Mouse (Mus musculus): ENCODE results near the gene Trmt61a.
A peak's percentile ranks its signal among the peaks of the same experiment; 100 is the strongest.
"Not testable (repeated sequence)": the region's sequence is repeated elsewhere in the genome, so short reads cannot be mapped to it uniquely, and the experiment has no call there.

Gene Trmt61a

DNA sequence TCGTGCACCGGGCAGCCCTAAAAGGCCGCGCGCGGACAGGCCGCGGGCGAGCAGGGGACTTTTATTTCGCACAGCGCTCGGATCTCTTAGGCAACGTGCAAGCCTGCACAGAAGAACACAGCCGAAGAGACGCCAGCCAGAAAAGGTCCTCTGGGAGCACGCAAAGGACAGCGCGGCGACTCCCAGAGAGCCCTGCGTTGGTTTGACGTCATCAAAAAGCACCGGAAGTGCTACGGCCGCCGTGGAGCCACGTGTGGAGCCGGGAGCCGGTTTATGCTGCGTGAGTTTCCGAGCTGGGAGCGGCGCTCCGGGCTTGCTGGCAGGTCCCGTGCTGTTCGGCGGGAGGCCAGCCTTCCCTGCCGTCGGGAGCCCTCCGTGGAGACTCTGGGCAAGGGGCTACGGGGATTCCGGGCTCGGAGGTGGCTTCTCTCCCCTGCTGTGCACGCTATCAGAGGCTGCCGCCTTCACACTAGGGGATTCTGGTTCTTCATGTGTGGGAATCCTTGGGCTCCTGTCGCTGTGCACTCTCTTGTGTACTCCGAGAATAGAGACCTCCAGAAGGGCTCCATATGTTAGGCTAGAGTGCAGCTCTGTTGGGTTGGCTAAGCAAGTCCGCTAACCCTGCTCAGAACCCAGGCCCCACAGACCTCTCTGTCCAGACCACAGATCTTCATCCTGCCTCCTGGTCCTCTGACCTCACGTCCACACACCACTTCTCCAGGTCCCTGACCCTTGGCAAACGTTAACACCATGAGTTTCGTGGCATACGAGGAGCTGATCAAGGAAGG, at the start of gene Trmt61a:
Trmt61a (plus strand) TSS at position 224 of the 788 bp plus-strand sequence.
- peak; percentile 86 to 87 for DNase-seq (ENCODE audit: low spot score in 2 of 2)

DNA sequence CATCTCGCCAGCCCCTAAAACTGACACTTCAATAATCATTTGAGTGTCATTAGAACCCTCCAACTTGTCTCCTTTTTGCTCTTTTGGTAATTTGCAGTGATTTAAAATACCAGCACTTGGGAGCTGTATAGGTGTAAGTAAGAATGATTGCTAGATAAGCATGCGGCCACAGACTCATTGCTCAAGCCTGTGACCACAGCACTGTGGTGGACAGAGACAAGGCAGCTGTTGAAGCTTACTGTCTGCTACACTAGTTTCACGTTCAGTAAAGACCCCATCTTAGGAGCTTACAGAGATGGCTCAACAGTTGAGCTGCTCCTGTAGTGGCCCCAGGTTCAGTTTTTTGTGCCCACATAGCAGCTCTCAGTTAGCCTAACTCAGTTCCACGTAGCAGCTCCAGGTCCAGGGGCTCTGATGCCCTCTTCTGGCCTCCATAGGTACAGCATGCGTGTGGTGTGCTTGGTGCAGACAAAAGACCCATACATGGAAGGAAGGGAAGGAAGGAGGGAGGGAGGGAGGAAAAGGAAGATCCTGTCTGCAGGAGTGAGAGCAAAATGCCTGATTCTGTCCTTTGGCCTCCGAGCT, 29.8 kb upstream of the Trmt61a start:
- peak in 1 of 2 experiments; percentile 71 for DNase-seq (ENCODE audit: low spot score in 2 of 2)

- no peak for DNase-seq (ENCODE audit: low spot score in 2 of 2)
Observed at GRCm38 (mm10) chr12:111652953-111653352, 25.0 kb upstream of the Trmt61a start.

DNA sequence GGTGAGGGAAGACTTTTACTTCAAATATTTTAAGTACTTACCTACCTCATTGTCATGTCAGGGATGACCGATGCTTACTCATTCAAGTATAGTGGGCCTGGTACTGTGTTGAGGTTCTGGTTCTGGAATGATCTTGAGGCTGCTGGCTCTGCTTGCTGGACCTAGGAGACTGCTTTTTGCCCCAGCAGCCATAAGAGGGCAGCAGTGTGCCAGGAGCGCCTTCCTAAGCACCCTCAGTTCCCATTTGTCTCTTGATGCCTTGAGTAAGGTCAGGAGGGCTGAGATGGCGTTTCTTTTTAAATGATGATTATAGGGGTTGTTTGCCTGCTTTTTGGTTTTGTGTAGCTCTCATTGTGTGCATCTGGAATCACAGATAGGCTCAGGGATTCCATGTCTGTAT, 24.5 kb upstream of the Trmt61a start:
- DNase-seq (ENCODE audit: low spot score in 2 of 2), result peak in 1 of 2 experiments; percentile 62

DNA sequence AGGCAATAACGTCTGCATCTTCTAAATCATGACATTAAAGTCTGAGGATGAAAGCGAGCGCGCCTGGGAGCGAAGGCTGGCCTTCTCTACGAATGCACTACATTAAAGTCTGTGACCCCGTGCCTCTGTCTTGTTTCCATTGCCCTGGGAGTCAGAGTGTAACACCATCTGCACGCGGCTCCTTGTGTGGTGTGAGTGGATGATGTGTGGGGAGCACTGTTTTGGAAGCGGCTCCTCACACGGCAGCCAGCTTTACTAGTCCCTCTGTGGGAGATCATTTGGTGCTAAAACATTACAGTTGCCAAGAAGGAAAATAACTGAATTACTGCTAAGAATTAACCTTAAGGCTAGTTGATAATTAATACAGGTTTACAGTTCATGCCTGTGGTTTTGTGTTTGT, 22.2 kb upstream of the Trmt61a start:
- no peak for DNase-seq (ENCODE audit: low spot score in 2 of 2)

DNA sequence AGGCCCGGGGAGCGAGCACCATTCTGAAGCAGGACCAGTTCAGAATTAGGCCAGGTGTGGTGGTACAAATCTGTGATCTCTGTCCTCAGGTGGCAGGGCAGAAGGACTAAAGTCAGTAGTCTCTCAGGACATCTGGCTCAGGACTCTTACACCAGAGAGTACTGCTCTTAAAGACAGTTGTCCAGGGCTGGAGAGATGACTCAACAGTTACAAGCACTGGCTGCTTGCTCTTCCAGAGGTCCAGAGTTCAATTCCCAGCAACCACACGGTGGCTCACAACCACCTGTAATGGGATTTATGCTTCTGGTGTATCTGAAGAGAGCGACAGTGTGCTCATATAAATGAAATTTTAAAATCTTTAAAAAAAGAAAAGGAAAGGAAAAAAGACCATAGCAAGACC, 18.6 kb upstream of the Trmt61a start:
- no peak for DNase-seq (ENCODE audit: low spot score in 2 of 2)

GRCm38 (mm10) chr12:111660628-111661027, 17.3 kb upstream of the Trmt61a start:
- DNase-seq (ENCODE audit: low spot score in 2 of 2), result no peak

DNA sequence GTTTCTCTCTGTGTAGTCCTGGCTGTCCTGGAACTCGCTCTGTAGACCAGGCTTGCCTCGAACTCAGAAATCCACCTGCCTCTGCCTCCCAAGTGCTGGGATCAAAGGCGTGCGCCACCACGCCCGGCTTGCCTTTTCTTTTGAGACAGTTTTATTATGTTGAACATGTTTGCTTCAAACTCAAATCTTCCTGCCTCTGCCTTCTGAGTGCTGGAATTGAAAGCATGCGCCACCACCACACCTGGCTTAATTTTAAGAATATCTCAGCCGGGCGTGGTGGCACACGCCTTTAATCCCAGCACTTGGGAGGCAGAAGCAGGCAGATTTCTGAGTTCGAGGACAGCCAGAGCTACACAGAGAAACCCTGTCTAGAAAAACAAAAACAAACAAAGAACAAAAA, 16.4 kb upstream of the Trmt61a start:
- DNase-seq (ENCODE audit: low spot score in 2 of 2), result not testable (repeated sequence)

- DNase-seq (ENCODE audit: low spot score in 2 of 2), result no peak
Observed at GRCm38 (mm10) chr12:111663228-111664143, 14.4 kb upstream of the Trmt61a start.

DNA sequence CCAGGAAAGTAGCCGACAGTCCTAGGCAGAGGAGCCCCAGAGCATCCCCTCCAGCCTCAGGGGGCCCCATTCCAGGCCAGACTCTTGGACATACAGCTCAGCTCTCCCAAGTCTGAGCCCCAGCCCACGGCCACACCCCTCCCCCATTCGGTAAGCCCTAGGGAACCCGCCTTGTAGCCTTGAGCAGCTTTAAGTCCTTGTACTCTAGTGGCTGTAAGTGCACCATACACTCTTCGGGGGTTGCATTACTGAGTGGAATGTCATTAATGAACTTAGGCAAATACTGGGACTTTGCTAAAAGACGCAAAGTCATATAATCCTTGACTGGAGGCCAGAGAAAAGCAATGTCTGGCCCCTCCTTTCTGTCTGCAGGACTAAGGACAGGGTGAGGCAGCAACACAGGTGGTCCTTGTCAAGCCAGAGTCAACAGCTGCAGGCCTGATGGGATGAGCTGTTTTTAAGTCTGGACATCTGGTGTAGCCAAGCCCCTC, 13.7 kb upstream of the Trmt61a start:
- DNase-seq (ENCODE audit: low spot score in 2 of 2), result no peak

DNA sequence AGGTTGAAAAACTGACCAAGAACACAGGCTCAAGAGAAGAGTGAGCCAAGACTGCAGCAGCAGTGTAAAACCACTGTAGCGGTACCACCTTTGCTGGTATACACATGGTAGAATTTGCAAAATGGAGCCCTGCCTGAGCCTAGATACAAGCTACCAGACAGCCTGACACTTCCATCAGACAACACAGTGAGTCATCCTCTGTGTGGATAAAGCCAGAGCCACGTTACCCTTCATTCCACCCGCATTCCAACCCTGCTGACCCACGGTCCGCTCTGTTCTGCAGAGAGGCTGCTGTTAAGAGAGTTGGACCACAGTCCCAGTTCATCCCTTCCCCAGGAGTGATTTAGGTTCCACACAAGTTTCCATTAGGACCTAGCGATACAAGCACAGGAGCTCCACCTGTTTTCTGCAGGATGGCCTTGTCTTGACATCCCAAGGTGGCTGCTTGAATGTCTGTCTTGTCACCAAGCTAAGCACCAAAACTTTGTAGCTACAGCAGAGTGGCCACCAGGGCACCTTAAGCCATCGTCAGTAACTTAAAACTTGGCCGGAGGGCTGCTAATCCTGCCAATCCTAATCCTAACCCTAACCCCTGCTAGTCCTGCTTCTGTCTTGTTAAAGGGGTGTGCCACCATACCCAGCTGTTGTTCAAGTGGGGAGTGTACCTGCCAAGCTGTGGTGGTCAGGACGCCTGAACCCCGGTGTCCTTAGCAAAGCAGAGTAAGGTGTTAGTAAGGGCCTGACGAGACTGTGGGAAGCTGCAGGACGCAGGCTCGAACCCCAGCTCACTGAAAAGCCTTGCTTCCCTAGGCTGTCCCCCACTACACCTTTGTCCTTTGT, 12.6 kb upstream of the Trmt61a start:
- DNase-seq (ENCODE audit: low spot score in 2 of 2), result no peak

DNA sequence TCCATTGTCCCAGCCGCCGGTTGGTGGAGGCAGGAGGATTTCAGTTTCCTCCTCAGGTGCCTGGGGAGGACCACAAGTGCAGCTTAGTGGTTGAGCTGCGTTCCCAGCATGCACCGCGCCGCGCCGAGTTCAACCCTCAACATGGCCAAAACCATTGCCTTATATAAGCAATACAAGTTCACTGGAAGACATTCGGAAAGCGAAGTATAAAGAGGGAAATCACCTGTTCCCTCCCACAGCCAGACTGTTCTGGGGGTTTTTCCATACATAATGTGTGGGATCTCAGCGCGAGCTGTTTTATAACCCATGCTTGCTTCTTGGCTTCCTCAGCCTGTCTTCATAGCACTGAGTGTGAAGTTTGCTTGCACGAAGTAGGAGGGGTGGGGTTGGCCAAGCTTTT, 11.5 kb upstream of the Trmt61a start:
- peak; percentile 81 to 87 for DNase-seq (ENCODE audit: low spot score in 2 of 2)

- no peak for DNase-seq (ENCODE audit: low spot score in 2 of 2)
Observed at GRCm38 (mm10) chr12:111667421-111667820, 10.5 kb upstream of the Trmt61a start.

- DNase-seq (ENCODE audit: low spot score in 2 of 2), result peak; percentile 94
Observed at GRCm38 (mm10) chr12:111668457-111668912, 9.4 kb upstream of the Trmt61a start.

GRCm38 (mm10) chr12:111669000-111669788, 8.7 kb upstream of the Trmt61a start:
- DNase-seq (ENCODE audit: low spot score in 2 of 2), result no peak

DNA sequence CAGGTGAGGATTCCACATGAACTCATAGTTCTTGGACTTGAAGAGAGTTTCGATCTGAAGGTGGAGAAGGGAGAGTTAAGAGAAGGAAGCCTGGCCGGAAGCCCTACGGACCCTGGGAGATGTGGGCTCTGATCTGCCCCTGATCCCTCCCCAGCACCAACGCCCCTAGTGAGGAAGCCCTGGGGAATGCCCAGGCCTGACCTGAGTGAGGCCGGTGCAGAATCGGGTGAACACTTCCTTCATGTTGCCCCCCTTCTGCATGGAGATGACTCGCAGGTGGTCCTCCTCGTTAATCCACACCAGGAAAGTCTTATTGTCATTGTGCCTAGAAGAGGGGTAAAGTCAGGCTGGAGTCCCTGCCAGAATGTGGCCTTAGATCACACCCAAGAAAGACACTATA, 7.9 kb upstream of the Trmt61a start:
- DNase-seq (ENCODE audit: low spot score in 2 of 2), result no peak

DNA sequence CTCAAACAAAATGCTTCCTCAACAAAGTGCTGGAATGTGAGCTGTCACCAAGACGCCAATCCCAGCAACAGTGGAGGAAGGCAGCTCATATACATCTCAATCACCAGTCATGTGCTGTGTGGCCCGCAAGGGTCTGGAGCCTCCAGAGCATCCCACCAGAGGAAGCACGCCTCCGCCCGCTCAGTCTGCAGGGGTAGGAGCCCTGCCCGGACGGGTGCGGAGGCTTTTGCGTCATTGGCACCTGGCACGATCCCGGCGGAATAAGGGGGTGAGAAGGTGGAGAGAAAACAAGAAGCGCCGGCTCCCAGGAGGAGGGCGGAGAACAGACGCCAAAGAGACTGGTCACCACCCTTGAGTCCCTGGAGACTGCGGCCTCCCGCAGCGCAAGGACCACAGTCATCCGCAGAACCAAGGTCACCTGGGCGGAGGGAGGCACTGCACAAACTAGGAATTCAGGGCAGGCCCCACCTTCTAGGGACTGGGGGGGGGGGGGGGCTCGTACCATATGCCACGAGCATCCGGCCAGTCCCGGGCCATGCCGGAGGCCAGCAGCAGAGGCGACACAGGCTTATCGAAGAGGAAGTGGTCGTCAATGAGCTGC, 7.4 kb upstream of the Trmt61a start:
- DNase-seq (ENCODE audit: low spot score in 2 of 2), result no peak

GRCm38 (mm10) chr12:111670976-111671375, 6.9 kb upstream of the Trmt61a start:
- no peak for DNase-seq (ENCODE audit: low spot score in 2 of 2)

DNA sequence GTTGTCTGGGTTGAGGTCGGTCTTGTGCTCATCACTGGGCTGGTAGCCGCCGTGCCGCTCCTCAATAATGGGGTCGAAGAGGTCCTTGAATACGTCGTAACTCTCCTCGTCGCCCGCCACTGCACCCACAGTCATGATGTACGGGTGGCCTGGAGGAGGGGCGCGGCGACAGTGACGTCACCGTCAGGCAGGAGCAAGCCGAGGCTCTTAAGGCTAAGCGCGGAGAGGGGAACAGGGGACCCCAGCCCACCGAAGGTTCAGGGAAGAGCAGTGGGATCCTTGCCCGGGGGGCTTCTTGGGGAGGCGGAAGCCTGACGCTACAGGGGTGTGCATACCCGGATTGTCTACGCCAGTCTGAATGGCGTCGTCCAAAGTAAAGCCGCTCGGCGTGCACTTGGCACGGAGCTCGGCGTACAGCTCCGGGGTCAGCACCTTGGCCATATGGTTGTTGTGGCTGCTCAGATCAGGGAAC, 6.4 kb upstream of the Trmt61a start:
- peak; percentile 75 to 81 for DNase-seq (ENCODE audit: low spot score in 2 of 2)

DNA sequence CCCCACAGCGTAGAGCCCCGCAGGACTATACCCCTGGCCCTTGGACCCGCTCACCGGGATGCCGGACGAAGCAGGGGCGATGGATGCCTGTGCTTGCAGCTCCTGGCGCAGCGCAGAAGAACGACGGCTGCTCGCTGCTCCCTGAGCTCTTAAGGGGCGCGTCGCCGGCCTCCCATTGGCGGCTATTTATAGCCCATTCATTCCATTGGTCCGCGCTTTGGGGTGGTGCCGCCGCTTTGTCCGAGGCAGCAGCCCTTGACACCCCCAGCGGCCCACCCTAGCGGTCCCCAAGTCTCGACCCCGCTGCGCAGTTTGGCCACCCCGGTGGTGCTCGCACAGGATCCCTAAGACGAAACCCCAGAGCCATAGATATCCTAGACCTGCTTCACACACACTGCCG, 5.7 kb upstream of the Trmt61a start, which contains the start of gene Ckb:
Ckb (minus strand) TSS at position 163 of the 400 bp plus-strand sequence.
- DNase-seq (ENCODE audit: low spot score in 2 of 2), result peak; percentile 89 to 93
